Mouse (Mus musculus) T-helper 2 cell (primary cell): ENCODE results near the gene Gpr157.

Experiments
- in situ Hi-C: fragments of 300-600 bp; cut with MboI, MseI; formaldehyde crosslinking; loops from one replicate; pipeline ENCODE4 v1.15.1; 2025; ENCODE audit warnings: high pct_unique_total_duplicates

Gene Gpr157

DNA sequence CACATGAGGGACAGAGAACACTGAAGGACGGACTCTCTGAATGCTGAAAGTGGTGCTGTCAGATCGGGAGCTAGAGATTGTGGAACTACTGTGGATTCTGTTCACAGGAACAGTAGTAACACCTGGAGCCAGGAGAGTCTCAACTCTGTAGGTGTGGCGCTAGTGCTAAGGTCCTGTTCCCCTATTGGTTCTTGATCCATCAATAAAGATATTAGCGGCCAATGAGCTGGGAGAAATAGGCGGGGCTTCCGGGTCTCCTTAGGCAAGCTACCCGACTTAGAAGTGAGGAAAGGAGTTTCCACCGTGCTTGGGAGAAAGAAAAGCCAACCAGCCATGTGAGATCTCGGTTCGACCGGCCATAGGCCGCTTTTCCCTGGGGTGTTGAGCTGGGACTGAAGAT is 57.1 kb downstream of the Gpr157 start:
- in situ Hi-C loops = no loop called here

DNA sequence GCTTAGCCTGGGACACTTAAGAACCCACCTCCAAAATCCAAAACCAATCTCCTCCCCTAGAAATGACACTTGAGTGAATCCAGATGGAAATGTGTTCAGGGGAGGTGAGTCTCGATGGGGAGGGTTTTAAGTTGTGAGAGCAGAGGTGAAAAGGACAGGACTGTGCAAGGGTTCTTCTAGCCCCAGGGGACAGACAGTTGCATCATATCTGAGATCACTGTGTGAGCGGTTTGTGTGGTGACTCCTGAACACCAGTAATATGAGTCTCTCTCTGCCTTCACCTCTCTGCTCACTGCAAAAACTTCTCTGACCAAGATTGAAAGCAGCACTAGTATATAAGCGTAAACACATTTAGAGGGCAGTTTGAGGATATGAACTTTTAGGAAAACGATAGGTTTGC is 59.1 kb downstream of the Gpr157 start:
- in situ Hi-C loops = no loop called here

DNA sequence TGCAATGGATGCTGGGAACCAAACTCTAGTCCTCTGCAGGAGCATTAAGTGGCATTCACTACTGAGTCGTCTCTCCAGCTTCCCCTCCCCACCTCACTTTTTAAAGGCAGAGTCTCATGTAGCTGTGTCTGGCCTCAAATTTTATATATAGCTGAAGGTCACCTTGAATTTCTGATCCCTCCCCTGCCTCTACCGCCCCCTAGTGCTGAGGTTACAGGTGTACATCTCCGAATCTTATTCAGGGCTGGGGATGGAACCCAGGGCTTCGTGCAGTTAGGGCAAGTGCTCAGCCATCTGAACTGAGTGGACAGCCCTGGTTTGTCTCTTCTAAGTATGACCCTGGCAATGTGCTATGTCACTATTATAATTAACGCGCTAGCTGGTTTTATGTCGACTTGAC is 63.9 kb downstream of the Gpr157 start:
- in situ Hi-C loops = no loop called here

DNA sequence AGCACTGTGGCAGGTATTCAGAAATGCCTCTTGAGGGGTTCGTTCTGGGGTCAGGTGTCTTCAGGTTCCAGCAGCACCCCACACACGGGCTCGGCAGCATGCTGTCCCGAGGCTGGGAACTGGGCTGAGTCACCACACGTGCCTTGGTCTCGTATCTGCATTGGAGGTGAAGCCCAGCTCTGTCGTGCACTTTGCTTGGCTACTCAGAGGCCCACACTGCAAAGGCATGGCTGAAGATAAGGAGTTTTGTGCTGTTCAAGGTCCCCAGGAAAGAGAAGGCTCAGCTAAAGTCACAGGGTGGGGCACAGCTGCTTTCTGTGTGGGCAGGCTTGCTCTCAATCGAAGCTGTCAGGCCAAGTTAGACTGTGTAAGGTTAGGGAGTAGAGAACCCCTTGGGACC is 65.3 kb downstream of the Gpr157 start:
- in situ Hi-C loops = no loop called here

DNA sequence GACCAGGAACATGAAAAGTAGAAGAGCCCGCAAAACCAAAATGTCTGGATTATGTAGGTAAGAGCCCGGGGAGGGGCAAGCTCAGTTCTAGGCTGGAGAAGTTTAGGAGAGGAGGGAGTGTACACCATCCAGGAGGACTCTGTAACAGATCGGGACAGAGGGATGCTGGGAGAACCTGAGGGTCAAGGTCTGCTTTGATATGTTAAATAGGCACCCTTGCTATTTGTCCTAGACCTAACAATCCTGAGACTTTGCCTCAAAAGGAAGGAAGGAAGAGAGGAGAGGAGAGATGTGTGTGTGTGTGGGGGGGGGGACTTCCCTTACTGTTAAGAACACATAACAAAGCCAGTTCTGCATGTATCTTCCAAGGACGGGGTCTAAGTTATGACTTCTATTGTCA is 68.1 kb downstream of the Gpr157 start:
- in situ Hi-C loops = no loop called here
